Mouse (Mus musculus) adrenal gland, adult 8-10 months (tissue): ENCODE measurements at regions not wholly inside any gene's neighbourhood (a gene's known extent, or its start where the extent isn't known, plus 50 kb on each side); places are given as distances from the start of the nearest gene placed in this dataset.

Experiments
- DNase-seq: peaks from one replicate; pipeline ENCODE4 v3.0.0; 2022

GRCm38 (mm10) chr2:61453490-61454281 is 124.7 kb upstream of the Tank start:
- peak; percentile 24 for DNase-seq

GRCm38 (mm10) chr2:61452581-61452980 is 125.8 kb upstream of the Tank start:
- no peak for DNase-seq

GRCm38 (mm10) chr2:61450731-61451130 is 127.7 kb upstream of the Tank start:
- DNase-seq, result no peak

- DNase-seq, result no peak
These were observed 141.8 kb upstream of the Tank start for GRCm38 (mm10) chr2:61436591-61436990.

- DNase-seq, result no peak
These were observed 170.5 kb upstream of the Tank start for GRCm38 (mm10) chr2:61407881-61408280.

GRCm38 (mm10) chr2:61406104-61406751 is 172.2 kb upstream of the Tank start:
- no peak for DNase-seq

GRCm38 (mm10) chr2:61405261-61405660 is 173.1 kb upstream of the Tank start:
- DNase-seq, result no peak

GRCm38 (mm10) chr2:61402588-61403487 is 175.5 kb upstream of the Tank start:
- no peak for DNase-seq

GRCm38 (mm10) chr2:61401636-61402587 is 176.5 kb upstream of the Tank start:
- DNase-seq, result peak; percentile 38

- no peak for DNase-seq
These were observed 179.8 kb upstream of the Tank start for GRCm38 (mm10) chr2:61398633-61399032.

- no peak for DNase-seq
These were observed 188.8 kb upstream of the Tank start for GRCm38 (mm10) chr2:61389622-61390021.

- DNase-seq, result no peak
These were observed 189.2 kb upstream of the Tank start for GRCm38 (mm10) chr2:61389207-61389606.

- no peak for DNase-seq
These were observed 190.8 kb upstream of the Tank start for GRCm38 (mm10) chr2:61387561-61387960.

- no peak for DNase-seq
These were observed 191.4 kb upstream of the Tank start for GRCm38 (mm10) chr2:61386966-61387365.

- DNase-seq, result no peak
These were observed 193.9 kb upstream of the Tank start for GRCm38 (mm10) chr2:61384467-61384866.

- DNase-seq, result no peak
These were observed 194.6 kb upstream of the Tank start for GRCm38 (mm10) chr2:61383744-61384295.

- no peak for DNase-seq
These were observed 199.3 kb upstream of the Tank start for GRCm38 (mm10) chr2:61379076-61379475.

- DNase-seq, result no peak
These were observed 200.1 kb upstream of the Tank start for GRCm38 (mm10) chr2:61378297-61378696.

- DNase-seq, result no peak
These were observed 200.6 kb upstream of the Tank start for GRCm38 (mm10) chr2:61377756-61378155.

GRCm38 (mm10) chr2:61362606-61363005 is 215.8 kb upstream of the Tank start:
- no peak for DNase-seq

- DNase-seq, result no peak
These were observed 217.0 kb upstream of the Tank start for GRCm38 (mm10) chr2:61361394-61361793.

GRCm38 (mm10) chr2:61354104-61354503 is 224.3 kb upstream of the Tank start:
- DNase-seq, result no peak
